Mouse (Mus musculus): ENCODE data around the gene Dnase1l2.
"Not testable (repeated sequence)": the region's sequence is repeated elsewhere in the genome, so short reads cannot be mapped to it uniquely, and the experiment has no call there.

Gene Dnase1l2

DNA sequence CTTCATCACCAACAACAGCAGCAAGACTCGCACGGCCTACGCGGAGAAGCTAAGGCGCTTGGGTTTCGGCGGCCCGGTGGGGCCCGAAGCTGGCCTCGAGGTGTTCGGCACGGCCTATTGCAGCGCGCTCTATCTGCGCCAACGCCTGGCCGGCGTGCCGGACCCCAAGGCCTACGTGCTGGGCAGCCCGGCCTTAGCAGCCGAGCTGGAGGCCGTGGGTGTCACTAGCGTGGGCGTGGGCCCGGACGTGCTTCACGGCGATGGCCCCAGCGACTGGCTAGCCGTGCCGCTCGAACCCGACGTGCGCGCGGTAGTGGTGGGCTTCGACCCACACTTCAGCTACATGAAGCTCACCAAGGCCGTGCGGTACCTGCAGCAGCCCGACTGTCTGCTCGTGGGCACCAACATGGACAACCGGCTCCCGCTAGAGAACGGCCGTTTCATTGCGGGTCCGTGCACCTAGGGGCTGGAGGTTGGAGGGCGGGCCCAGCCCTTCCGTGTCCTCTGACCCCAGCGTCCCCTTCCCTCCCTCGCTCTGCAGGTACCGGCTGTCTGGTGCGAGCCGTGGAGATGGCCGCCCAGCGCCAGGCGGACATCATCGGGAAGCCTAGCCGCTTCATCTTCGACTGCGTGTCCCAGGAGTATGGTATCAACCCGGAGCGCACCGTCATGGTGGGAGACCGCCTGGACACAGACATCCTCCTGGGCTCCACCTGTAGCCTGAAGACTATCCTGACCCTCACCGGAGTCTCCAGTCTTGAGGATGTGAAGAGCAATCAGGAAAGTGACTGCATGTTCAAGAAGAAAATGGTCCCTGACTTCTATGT lies 28.0 kb upstream of the Dnase1l2 start:
- peak in 1 of 2 experiments; percentile 69 for DNase-seq

DNA sequence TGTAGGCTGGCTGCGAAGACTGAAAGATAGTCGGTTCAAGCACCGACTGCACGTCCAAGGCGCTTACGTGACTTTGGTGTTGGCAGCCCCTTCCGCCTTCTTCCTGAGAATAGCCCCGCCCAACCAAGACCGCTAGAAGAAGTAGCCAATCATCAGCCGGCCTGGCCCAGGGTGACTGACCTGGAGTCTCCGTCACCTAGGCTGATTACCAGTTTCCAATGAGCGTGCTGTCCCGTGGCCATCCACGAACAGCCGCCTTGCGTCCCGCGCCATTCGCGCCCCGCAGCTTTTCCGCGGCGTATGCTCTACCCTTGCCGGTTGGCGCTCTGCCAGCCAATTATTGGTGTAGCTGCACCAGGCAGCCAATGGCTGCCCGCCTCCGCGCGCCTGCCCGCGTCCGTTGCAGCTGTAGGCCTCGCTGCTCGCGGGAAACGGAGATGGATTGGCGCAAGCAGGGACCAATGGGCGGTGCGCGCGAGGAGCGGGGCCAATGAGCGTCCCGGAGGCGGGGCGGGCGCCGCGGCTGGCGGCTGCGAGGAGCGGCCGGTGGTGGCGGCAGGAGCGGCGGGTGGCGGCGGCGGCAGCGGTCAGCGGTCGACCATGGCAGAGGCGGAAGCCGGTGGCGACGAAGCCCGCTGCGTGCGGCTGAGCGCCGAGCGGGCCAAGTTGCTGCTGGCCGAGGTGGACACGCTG lies 27.2 kb upstream of the Dnase1l2 start, which contains the start of the genes E4f1 and Pgp:
TSS of gene E4f1 (minus strand) at position 404 of the 693 bp plus-strand sequence.
TSS of gene Pgp (plus strand) at position 483 of the 693 bp plus-strand sequence.
- peak; percentile 100 for DNase-seq

DNA sequence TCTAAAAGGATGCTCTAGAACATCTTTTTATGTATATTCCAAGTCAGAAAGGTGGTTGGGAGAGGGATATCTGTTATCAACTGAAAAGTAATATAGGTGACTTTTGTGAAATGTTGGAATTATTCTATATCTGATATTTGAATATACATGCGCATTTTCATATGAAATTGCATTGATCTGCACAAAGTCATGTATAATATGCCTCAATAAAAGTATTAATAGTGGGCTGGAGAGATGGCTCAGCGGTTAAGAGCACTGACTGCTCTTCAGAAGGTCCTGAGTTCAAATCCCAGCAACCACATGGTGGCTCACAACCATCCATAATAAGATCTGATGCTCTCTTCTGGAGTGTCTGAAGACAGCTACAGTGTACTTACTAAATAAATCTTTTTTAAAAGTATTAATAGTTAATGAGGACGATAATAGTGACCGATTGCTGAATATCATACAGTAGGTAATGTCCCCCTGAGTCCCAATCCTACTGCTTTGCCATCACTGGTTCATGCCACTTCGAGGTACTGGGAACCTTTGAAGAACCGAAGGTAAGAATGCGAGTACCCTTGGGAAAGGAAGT lies 26.5 kb upstream of the Dnase1l2 start:
- no peak for DNase-seq

DNA sequence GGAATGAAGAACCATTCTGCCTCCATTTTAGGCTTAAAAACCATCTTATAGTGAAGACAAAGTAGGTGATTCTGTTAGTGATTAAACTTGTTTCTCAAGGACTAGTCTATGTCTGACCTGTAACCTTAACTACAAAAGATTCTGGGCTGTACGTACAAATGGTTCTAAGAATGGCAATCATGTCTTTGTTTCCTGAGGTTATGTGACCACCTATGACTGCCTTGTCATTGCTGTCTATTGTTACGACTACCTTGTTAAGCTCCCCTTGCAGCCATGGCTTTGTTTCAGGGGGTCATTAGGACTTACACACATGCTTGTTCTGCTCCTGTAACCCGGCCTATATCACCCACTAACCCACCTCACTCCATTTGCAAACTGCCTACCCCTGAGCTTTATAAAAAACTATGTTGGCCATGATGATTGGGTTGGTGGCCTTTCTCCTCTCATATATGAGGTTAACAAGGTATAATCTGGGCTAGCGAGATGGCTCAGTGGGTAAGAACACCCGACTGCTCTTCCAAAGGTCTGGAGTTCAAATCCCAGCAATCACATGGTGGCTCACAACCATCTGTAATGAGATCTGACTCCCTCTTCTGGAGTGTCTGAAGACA lies 25.8 kb upstream of the Dnase1l2 start:
- no peak for DNase-seq

DNA sequence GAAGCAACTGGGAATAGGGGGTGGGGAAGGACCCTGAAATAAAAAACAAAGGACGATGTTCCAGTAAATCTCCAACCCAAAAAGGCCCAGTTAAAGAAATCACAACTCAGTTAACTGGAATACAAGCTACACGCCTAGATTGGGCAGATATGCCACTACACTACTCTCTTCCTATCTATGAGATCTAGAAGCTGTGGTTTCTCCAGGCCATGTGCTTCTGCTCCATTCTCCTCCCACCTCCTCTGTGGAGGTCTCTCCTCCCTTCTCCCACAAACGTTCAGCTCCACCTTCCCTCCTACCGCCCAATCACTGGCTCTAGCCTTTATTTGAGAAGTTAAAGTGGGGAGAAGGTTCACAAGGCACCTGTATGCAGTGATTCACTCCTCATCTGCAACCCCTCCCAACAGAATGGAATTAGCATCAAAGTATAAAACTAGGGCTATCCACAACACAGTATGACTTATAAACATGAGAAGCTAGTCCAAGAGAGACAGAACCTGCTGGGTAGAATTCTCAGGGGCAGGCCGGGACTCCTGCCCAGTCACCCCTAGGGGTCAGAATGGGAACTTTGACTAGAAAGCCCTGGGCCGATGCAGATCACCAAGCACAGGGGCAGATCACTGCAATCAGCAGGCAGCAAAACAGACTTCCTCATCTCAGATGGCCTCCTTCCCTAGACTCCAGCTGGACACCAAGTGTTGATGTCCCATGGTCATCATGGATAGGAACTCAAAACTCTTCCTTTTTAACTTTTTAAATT lies 20.6 kb upstream of the Dnase1l2 start:
- no peak for DNase-seq

DNA sequence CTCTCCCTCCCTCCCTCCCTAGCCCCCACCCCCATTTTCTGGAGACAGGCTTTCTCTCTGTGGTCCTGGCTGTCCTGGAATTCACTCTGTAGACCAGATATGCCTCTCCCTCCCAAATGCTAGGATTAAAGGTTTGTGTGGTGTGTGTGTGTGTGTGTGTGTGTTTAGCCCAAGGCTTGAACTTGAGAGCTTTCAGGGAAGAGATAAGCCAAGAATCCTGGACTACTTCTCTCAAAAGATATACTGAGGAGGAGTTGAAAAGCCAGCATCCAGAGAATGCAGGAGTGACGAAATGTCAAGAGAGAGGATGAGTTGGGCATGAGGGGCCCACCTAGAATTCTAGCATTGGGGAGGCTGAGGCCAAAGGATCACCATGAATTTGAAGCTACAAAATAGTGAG lies 20.0 kb upstream of the Dnase1l2 start:
- DNase-seq, result no peak

DNA sequence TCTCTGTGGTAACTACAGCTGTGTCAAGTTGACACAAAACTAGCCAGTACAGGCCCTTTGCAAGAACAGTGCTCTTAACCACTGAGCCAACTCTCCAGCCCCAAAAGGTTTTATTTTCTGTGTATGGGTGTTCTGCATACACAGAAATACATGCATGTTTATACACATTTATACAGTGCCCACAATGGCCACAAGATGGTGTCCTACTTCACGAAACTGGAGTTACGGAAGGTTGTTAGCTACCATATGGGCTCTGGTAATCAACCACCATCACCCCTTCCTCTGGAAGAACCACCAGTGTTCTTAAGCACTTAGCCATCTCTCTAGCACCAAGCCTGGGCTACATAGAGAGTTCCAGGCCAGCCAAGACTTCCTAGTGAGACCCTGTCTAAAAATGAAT lies 18.7 kb upstream of the Dnase1l2 start:
- DNase-seq, result peak in 1 of 2 experiments; percentile 55

DNA sequence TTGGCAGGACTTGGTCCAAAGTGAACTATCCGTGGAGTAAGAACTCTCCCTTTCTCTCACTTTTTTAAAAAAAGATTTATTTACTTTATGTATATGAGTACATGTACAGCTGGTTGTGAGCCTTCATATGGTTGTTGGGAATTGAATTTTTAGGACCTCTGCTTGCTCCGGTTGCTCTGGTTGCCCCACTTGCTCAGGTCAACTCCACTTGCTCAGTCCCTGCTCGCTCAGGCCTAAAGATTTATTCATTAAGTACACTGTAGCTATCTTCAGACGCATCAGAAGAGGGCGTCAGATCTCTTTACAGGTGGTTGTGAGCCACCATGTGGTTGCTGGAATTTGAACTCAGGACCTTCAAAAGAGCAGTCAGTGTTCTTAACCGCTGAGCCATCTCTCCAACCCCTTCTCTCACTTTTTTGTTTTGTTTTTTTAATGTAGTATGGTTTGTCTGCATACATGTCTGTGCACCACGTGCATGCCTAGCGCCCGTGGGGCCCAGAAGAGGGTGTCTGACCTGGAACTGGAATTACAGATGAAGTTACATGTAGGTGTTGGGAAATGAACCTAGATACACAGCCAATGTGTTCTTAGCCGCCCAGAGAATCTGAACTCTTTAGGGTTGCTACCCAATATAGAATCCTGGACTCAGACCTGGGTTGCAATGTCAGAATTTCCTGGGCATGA lies 12.8 kb upstream of the Dnase1l2 start:
- DNase-seq, result not testable (repeated sequence)

DNA sequence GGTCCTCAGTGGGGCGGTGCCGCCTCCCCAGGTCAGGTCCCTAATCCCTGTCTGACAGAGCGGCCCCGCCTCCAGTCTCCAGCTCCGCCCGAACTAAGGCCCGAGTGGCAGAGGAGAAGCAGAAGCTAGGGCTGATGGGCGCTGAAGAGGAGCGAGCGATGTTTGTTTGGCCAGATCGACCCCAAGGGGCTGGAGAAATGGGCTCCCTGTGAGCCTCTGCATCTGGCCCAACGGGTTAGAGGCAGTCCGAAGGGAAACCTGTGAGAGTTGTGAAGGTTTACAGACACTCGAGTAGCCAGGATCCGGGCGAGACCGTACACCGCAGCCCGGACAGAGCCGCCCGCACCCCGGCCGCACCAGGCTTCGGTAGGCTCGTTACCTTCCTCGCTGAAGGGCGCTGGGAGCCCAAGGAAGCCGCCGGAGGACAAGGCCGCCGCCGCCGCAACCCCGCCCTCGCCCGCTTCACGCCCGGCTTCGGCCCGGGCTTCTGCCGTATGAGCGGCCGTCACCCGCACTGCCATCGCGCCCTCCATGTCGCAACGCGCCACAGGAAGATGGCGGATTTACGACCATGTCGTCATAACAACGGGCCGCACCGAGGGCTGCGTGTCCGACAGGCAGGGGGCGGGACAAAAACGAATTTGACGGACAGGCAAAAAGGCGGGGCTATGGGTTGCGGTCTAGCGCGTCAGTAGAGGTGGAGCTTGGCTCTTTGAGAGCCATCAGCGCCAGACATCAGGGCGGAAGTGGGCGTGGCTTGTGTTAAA lies 12.0 kb upstream of the Dnase1l2 start:
- DNase-seq, result peak; percentile 97 to 99

DNA sequence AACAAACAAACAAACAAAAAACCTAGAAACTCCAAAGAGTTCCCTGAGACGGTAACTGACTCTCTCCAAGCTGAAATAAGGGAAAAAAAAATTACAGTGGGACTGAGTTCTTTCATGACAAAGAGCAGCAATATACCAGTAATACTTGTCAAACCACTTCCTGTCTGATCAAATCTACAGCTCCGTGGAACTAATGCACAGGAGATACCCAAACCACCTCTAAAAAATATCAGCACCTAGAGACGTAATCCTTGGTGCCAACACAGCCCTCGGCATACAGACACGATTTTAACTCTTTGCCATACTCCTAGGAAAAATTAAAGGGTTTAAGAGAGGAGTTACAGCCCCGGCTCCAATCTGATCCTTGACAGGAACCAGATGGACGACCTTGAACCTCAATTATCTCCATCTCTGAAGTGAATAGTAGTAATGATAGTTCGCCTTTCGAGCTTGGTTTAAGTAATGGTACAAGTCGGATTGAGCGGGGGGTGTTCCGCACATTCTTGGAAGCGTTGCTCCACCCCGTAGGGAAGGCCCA lies 11.4 kb upstream of the Dnase1l2 start:
- DNase-seq, result no peak

DNA sequence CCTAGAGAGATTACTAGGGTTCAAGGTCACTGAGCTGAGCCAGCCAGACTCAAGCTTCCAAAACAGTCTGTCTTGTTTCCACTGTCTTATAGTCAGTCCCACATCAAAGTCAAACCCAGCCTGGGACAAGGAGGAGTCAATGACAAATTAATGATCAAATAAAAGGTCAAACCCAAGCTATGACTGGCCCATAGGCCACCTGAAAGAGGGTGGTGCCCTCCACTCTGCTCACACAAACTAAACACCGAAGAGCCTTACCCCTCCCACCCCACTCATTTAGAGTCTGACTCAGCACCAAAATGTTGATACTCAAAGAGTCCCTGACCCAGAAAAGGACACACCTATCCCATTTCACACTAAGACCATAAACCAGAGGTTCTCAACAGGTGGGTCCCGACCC lies 10.5 kb upstream of the Dnase1l2 start:
- DNase-seq, result no peak

DNA sequence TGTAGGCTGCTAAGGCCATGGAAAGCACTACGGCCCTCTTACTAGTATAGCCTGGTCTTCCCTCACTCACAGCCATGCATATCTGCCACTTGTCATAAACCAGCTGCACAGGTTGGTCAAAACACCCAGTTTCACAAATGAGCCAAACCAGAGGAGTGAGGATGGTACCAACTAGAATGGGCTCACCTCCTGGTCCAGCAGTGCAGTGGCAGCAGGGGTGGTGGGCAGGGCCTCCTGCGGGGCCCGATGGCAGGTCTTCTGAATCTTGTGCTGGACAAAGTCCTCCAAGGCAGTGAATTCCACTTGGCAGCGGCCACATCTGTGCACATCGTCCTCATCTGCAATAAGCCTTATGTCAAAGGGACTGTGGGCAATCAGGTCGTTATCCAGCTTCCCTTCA lies 8.3 kb upstream of the Dnase1l2 start:
- DNase-seq, result no peak

DNA sequence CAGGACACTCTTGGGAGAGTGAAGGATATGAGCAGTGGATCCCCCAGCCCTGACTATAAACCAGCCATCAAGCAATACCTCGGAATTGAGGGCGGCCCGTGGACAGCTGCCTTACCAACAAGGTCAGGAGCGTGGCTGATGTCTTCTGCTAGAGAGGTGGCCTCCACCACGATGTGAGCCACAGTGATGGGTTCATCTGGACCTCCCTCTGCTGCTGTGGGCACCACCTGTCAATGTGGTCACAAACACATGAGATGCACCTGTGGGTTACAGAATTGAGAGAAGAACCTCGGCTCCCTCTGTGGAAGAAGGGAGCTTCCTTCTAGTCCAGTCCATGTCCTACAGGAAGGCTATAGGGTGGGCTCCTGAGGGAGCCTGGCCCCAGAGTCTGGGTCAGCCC lies 6.6 kb upstream of the Dnase1l2 start:
- no peak for DNase-seq

DNA sequence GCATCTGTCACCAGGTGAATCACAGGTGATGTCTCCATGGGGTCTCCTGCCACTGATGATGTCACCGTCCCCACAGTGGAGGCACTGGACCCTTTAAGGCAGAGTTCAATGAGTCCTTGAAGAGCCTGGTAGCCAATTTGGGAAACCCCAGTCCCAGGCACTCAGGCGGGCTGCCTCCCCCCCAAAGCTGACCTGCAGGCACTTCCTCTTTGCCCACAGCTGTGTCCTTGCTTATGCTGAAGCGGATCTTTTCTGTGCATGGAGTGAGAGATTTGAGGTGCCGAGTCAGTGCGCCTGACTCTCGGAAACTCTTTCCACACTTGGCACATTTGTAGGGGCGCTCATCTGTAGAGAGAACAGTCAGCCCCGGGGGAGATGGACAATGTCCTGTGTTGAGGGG lies 3.7 kb upstream of the Dnase1l2 start:
- no peak for DNase-seq

DNA sequence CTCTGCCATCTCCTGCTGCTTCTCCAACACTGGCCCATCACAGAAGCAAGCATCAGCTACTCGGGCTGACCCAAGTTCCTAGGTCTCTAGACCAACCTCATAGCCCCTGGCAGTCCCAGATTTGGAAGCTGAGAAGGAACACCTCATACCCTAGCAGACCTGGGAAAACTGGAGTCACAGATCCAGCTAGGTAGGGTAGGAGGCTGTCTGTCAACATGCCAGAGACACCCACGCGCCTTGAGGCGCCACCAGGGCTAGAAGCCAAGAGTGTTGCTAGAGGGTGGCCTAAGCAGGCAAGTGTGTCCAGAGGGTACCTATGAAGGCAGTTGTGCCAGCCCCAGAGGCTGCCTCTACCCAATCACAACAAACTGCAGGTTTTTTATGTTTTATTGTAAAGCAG lies 504 bp upstream of the Dnase1l2 start:
- peak; percentile 82 to 85 for DNase-seq

DNA sequence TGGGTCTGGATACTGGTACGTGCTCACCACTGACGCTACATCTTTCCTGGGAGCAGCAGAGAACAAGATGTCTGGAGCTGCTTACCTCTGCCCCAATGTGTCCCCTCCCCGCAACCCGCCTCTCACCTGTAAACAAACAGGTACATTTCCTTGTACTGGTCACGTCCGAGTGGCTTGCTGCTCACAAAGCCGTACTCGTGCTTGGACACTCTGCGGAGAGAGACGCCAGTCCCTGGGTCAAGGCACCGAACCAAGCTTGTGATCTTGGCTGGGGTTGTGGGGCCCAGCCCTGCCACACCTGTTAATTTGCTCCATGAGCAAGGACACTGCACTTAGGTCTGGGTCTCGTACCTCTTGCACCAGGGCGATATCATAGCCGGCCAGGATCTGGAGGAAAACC lies 798 bp downstream of the Dnase1l2 start:
- DNase-seq, result no peak

DNA sequence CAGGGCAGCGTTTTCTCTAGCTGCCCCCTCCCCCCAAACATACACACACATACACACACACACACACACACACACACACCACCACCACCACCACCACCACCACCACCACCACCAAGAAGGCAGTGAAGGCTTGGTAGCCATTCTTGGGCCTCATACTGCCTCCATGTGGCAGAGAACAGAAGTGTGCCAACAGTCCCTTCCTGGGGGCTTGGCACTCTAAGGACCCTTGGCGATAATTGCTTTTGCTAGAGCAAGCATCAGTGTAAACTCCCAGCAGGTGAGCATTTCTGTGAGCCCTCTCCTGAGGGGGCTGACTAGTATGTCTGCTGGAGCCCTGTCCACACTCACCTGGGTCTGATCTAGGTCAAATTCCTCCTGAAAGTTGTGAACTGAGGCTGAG lies 1.8 kb downstream of the Dnase1l2 start:
- no peak for DNase-seq

DNA sequence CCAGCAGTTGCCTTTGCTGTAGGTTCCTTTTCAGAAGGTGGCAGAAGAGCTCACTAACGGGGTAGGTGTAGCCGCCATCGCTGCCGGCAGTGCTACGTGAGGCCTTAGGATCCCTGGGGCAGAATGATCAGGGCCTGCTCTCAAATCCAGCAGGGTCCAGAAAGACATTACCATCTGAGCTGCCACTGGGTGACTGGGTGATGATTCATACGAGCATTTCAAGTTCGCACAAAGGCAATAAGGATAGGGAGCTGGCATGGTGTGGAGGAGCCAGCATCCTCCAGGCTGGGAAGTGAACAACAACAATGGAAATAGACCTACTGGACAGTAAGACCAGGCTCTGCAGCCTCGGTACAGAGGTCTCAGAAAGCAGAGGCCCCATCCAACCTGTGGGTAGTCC lies 2.5 kb downstream of the Dnase1l2 start:
- DNase-seq, result no peak

DNA sequence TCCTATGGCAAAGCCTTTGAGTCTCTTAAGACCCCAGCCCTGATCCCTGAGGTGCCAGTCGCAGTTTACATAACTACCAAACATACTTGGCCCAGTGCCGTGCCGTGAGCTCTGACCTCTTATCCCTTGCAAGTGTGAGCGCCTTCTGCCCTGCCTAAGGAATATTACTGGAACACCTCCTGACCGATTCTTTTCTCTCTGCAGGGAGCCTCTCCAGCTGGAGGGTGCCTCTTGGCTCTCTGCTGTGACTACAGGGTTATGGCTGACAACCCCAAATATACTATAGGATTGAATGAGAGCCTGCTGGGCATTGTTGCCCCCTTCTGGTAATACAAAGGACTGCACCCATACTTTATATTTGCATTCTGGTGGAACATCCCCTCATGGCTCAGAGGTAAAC lies 5.9 kb downstream of the Dnase1l2 start:
- peak; percentile 63 to 70 for DNase-seq

DNA sequence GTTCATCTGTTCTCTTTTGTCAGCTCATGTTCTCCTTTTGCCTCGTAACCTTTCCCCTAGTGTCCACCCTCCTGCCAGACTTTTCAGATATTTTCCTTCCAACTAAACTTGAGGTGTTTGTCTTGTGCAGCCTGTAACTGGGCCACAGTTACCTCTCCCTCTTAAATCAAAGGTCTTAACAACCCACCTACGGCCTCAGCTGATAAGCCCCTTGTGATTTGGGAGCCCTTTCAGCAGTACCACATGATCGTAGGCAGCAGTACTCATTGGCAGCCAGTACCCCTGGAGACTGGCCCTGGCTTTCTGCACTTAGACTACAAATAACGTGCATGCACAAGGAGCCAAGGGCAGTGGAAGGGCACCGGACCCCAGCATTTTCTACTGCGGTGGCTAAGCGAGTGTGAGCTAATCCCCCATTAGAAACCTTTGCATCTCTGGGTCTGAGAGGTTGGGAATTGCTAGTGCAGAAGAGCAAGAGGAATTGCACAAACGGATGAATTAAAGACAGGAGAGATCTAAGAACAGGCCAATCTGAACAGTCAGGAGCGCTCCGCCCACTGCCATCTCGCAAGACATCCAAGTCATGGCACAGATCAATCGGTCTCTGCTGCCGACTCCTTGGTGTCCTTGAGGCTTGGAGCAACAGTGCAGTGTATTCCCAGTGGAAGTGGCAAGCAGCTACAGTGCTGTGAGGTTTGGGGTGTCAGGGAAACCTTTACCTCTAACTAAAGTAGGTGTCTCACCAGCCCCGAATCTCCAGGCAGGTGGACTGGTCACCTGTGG lies 13.5 kb downstream of the Dnase1l2 start:
- no peak for DNase-seq
